Mouse (Mus musculus): ENCODE results near the gene Acox2.

Gene Acox2

GRCm38 (mm10) chr14:8246878-8247277, 12.3 kb downstream of the Acox2 start:
- no peak for DNase-seq

- no peak for DNase-seq
Measured at GRCm38 (mm10) chr14:8244211-8244611, 14.9 kb downstream of the Acox2 start.

- no peak for DNase-seq
Measured at GRCm38 (mm10) chr14:8243136-8243888, 15.8 kb downstream of the Acox2 start.

- peak; percentile 43 for DNase-seq
Measured at GRCm38 (mm10) chr14:8242388-8242920, 16.7 kb downstream of the Acox2 start.

- no peak for DNase-seq
Measured at GRCm38 (mm10) chr14:8241816-8242215, 17.3 kb downstream of the Acox2 start.

GRCm38 (mm10) chr14:8233252-8233651, 25.9 kb downstream of the Acox2 start:
- DNase-seq = no peak

- no peak for DNase-seq
Measured at GRCm38 (mm10) chr14:8232155-8232910, 26.8 kb downstream of the Acox2 start.

- DNase-seq = no peak
Measured at GRCm38 (mm10) chr14:8229367-8230019, 29.7 kb downstream of the Acox2 start.

- DNase-seq = no peak
Measured at GRCm38 (mm10) chr14:8224805-8225204, 34.3 kb downstream of the Acox2 start.

GRCm38 (mm10) chr14:8223506-8224293, 35.5 kb downstream of the Acox2 start:
- no peak for DNase-seq

- no peak for DNase-seq
Measured at GRCm38 (mm10) chr14:8222561-8222960, 36.6 kb downstream of the Acox2 start.

GRCm38 (mm10) chr14:8220912-8221311, 38.2 kb downstream of the Acox2 start:
- no peak for DNase-seq

- no peak for DNase-seq
Measured at GRCm38 (mm10) chr14:8220306-8220705, 38.8 kb downstream of the Acox2 start.

- no peak for DNase-seq
Measured at GRCm38 (mm10) chr14:8219876-8220275, 39.3 kb downstream of the Acox2 start.

GRCm38 (mm10) chr14:8218730-8219380, 40.3 kb downstream of the Acox2 start:
- DNase-seq = no peak

- DNase-seq = no peak
Measured at GRCm38 (mm10) chr14:8218238-8218637, 40.9 kb downstream of the Acox2 start.

- no peak for DNase-seq
Measured at GRCm38 (mm10) chr14:8216100-8216499, 43.1 kb downstream of the Acox2 start.

GRCm38 (mm10) chr14:8215208-8215778, 43.9 kb downstream of the Acox2 start:
- DNase-seq = no peak

GRCm38 (mm10) chr14:8214299-8215207, 44.6 kb downstream of the Acox2 start:
- peak; percentile 82 for DNase-seq

- peak; percentile 98 for DNase-seq
Measured at GRCm38 (mm10) chr14:8213803-8214224, 45.3 kb downstream of the Acox2 start, which contains the start of gene Kctd6. Kctd6 (plus strand) TSS chr14:8214140.

All from right cerebral cortex, postnatal 14 days (tissue).